Mouse (Mus musculus) gastrocnemius, adult 2 months (tissue): ENCODE results near the gene Lrrc4b. TPM values are rescaled to one million over a fixed set of nuclear protein-coding genes. Genes with fewer than 3 reads are reported as not detected.

Experiments used
- DNase-seq: peaks from one replicate; pipeline ENCODE4 v3.0.0; 2022
- H3K27ac ChIP-seq: fragments of 200-600 bp; 2 replicates; pipeline ENCODE4 v1.8.1; 2022; ENCODE audit warnings: mild to moderate bottlenecking
- H3K4me3 ChIP-seq: fragments of 200-600 bp; 2 replicates; pipeline ENCODE4 v1.8.1; 2022; ENCODE audit warnings: mild to moderate bottlenecking, moderate library complexity
- CTCF ChIP-seq: fragments of 200-600 bp; IDR thresholded peaks from 2 replicates; pipeline ENCODE4 v1.8.1; 2022; ENCODE audit warnings: antibody characterized with exemption, mild to moderate bottlenecking, moderate library complexity
- intact Hi-C: fragments of 180-260 bp; cut with DNase I; formaldehyde crosslinking; loops from one replicate; pipeline ENCODE4 v1.15.1; 2025
- total RNA-seq, 2 experiments: library from RNA; stranded (reverse); gene quantifications; 2 replicates each; pipeline ENCODE4 v1.2.3; 2021

Gene Lrrc4b
- total RNA-seq, 2 experiments from 2014 or later = not detected

GRCm38 (mm10) chr7:44441648-44442109 is 12.9 kb downstream of the Lrrc4b start:
- DNase-seq = no peak
- intact Hi-C loops = no loop called here
- Histone ChIP-seq H3K4me3 (no peak overlapping the region), H3K27ac (no peak overlapping the region)
- TF ChIP-seq CTCF = no peak

DNA sequence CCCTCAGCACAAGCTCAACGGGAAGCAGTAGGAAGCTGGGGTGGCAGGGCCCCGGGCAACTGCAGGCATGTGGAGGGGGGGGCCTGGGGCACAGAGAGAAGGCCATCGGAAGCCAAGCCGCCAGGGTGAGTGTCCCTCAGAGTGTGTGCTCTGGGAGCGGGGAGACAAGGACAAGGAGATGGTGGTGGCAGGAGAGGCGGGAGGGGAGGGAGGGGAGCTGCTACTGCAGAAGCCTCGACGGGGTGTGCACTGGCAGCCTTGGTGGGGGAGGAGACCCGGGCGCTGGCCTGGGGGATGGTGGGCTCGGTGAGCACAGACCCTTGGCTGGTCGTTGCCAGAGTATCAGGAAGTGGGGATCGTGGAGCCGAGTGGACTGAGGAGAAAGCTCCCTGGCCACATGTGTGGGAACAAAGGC is 13.6 kb downstream of the Lrrc4b start:
- DNase-seq = no peak
- intact Hi-C loops = no loop called here
- no peak for TF ChIP-seq CTCF
- Histone ChIP-seq H3K27ac (no peak overlapping the region), H3K4me3 (no peak overlapping the region)

GRCm38 (mm10) chr7:44443268-44444173 is 14.7 kb downstream of the Lrrc4b start:
- no peak for TF ChIP-seq CTCF
- no peak overlapping the region for H3K27ac ChIP-seq
- intact Hi-C loops = no loop called here
- no peak for DNase-seq
- H3K4me3 ChIP-seq = no peak overlapping the region

- TF ChIP-seq CTCF = no peak
- no peak overlapping the region for H3K4me3 ChIP-seq
- intact Hi-C loops = no loop called here
Measured at GRCm38 (mm10) chr7:44444886-44445527, 16.2 kb downstream of the Lrrc4b start.

GRCm38 (mm10) chr7:44445528-44445923 is 16.7 kb downstream of the Lrrc4b start:
- DNase-seq = no peak
- intact Hi-C loops = no loop called here
- no peak for TF ChIP-seq CTCF
- Histone ChIP-seq H3K4me3 (no peak overlapping the region), H3K27ac (no peak overlapping the region)

More at GRCm38 (mm10) chr7:44444886-44445527, 16.2 kb downstream of the Lrrc4b start:
- DNase-seq = no peak
- H3K27ac ChIP-seq = no peak overlapping the region

GRCm38 (mm10) chr7:44446070-44446855 is 17.4 kb downstream of the Lrrc4b start:
- H3K4me3 ChIP-seq = no peak overlapping the region
- no peak overlapping the region for H3K27ac ChIP-seq
- no peak for DNase-seq
- TF ChIP-seq CTCF = peak; percentile 30; the same call in 1 of the 2 replicates
- intact Hi-C loops = no loop called here

DNA sequence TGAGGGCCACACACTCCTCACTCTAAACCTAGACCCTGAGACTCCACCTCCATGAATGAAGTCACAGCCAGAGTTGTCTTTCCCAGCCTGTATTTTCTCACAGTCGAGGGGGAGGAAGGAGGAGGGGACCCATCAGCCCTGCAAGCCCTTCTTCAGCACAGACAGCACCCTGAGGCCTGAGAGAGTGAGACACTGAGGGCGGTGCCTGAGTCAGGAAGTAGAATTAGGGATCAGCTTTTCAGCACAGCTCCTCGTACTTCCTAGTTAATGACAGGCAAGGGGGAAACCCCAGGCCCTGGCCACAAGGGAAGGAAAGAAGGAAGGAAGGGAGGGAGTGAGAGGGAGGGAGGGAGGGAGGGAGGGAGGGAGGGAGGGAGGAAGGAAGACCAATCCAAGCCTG is 24.4 kb downstream of the Lrrc4b start:
- Histone ChIP-seq H3K27ac (no peak overlapping the region), H3K4me3 (no peak overlapping the region)
- no peak for TF ChIP-seq CTCF
- intact Hi-C loops = no loop called here
- DNase-seq = no peak

- H3K27ac ChIP-seq = no peak overlapping the region
- intact Hi-C loops = no loop called here
- no peak for DNase-seq
- no peak for TF ChIP-seq CTCF
- no peak overlapping the region for H3K4me3 ChIP-seq
Measured at GRCm38 (mm10) chr7:44456302-44456701, 27.5 kb downstream of the Lrrc4b start.

DNA sequence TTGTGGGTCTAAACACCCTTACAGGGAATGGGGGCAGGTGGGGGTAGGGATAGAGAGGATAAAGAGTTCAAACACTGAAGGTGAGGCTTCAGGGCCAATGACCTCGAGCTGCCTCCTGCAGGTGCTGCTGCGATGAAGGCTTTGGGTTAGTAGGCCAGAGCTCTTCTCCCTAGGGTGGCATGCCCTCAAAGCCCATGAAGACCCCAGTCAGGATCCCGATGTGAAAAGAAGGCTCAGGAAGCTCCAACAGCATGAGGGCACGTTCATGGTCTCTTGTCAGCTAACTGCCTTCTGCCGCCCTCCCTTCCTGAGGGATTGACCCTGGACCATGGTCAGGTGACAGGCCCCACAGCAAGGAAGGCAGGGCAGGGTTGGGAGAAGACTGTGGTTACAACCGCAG is 31.2 kb downstream of the Lrrc4b start:
- DNase-seq = no peak
- intact Hi-C loops = no loop called here
- H3K27ac ChIP-seq = no peak overlapping the region
- TF ChIP-seq CTCF = no peak
- no peak overlapping the region for H3K4me3 ChIP-seq

GRCm38 (mm10) chr7:44460767-44461502 is 32.1 kb downstream of the Lrrc4b start:
- TF ChIP-seq CTCF = no peak
- H3K4me3 ChIP-seq = no peak overlapping the region
- no peak for DNase-seq
- intact Hi-C loops = no loop called here
- H3K27ac ChIP-seq = no peak overlapping the region

- TF ChIP-seq CTCF = no peak
- intact Hi-C loops = no loop called here
- DNase-seq = no peak
- H3K27ac ChIP-seq = no peak overlapping the region
- H3K4me3 ChIP-seq = no peak overlapping the region
Measured at GRCm38 (mm10) chr7:44461503-44462217, 32.8 kb downstream of the Lrrc4b start.
